Mouse (Mus musculus) right cerebral cortex, postnatal 14 days (tissue): ENCODE data around the gene Pet117.

Experiments
- DNase-seq: peaks from one replicate; pipeline ENCODE4 v3.0.0; 2022

Pet117 gene

GRCm38 (mm10) chr2:144382624-144383138 lies 13.9 kb downstream of the Pet117 start:
- DNase-seq, result no peak

- no peak for DNase-seq
These were observed 17.5 kb downstream of the Pet117 start for GRCm38 (mm10) chr2:144386296-144386695.

GRCm38 (mm10) chr2:144388416-144388815 lies 19.6 kb downstream of the Pet117 start:
- no peak for DNase-seq

GRCm38 (mm10) chr2:144399531-144399930 lies 30.7 kb downstream of the Pet117 start:
- DNase-seq, result no peak

GRCm38 (mm10) chr2:144400659-144401058 lies 31.9 kb downstream of the Pet117 start:
- no peak for DNase-seq

- DNase-seq, result no peak
These were observed 40.2 kb downstream of the Pet117 start for GRCm38 (mm10) chr2:144409037-144409436.

- peak; percentile 37 for DNase-seq
These were observed 41.8 kb downstream of the Pet117 start for GRCm38 (mm10) chr2:144410603-144411002.

- DNase-seq, result no peak
These were observed 45.9 kb downstream of the Pet117 start for GRCm38 (mm10) chr2:144414646-144415045.

GRCm38 (mm10) chr2:144416859-144417258 lies 48.1 kb downstream of the Pet117 start:
- DNase-seq, result no peak

GRCm38 (mm10) chr2:144418062-144418461 lies 49.3 kb downstream of the Pet117 start:
- DNase-seq, result no peak

- no peak for DNase-seq
These were observed 53.4 kb downstream of the Pet117 start for GRCm38 (mm10) chr2:144422094-144422675.
